Mouse (Mus musculus): ENCODE measurements around the gene Lsamp.

GRCm38 (mm10) chr16:42022566-42022965 lies 2038.4 kb downstream of the Lsamp start:
- no peak for TF ChIP-seq GATA1 (IDR thresholded peaks at IDR 0.05; ENCODE audit: low read length)
- TF ChIP-seq TAL1 (IDR thresholded peaks at IDR 0.05; ENCODE audit: low read length): no peak
